Mouse (Mus musculus) thymus, adult 2 months (tissue): ENCODE data around the gene Ddhd1. TPM values are rescaled to one million over a fixed set of nuclear protein-coding genes. Genes with fewer than 3 reads are reported as not detected.

Source experiments
- DNase-seq: peaks from one replicate; pipeline ENCODE4 v3.0.0; 2021
- H3K27ac ChIP-seq: fragments of 200-500 bp; 2 replicates; pipeline ENCODE4 v1.5.1; 2012; ENCODE audit warnings: low read length, control low read depth; ENCODE audit not compliant: control insufficient read depth, insufficient read depth
- H3K27me3 ChIP-seq: fragments of 200-500 bp; 2 replicates; pipeline ENCODE4 v1.6.1; 2012; ENCODE audit warnings: mild to moderate bottlenecking, low read length, moderate library complexity, mixed read lengths; ENCODE audit not compliant: control insufficient read depth, insufficient read depth
- H3K36me3 ChIP-seq: fragments of 200-500 bp; 2 replicates; pipeline ENCODE4 v1.6.1; 2012; ENCODE audit warnings: mild to moderate bottlenecking, low read length, moderate library complexity; ENCODE audit not compliant: control insufficient read depth, insufficient read depth
- H3K4me1 ChIP-seq: fragments of 200-500 bp; replicated peaks from 2 replicates; pipeline ENCODE4 v1.6.1; 2012; ENCODE audit warnings: low read length; ENCODE audit not compliant: control insufficient read depth, insufficient read depth
- H3K4me3 ChIP-seq: fragments of 200-500 bp; 2 replicates; pipeline ENCODE4 v1.5.1; 2012; ENCODE audit warnings: mild to moderate bottlenecking, low read length, control low read depth, moderate library complexity; ENCODE audit not compliant: control insufficient read depth, insufficient read depth
- CTCF ChIP-seq: fragments of 200-500 bp; IDR thresholded peaks from 2 replicates; pipeline ENCODE4 v1.5.1; 2012; ENCODE audit warnings: mild to moderate bottlenecking, control low read depth, low read length, moderate library complexity, borderline replicate concordance; ENCODE audit not compliant: control insufficient read depth, poor library complexity, insufficient read depth; ENCODE audit errors: extremely low read depth
- POLR2A ChIP-seq: fragments of 200-500 bp; IDR thresholded peaks from 2 replicates; pipeline ENCODE4 v1.6.1; 2012; ENCODE audit warnings: mild to moderate bottlenecking, low read length, control low read depth, moderate library complexity; ENCODE audit not compliant: control insufficient read depth, poor library complexity, insufficient read depth; ENCODE audit errors: extremely low read depth
- WGBS: fragments of 180-500 bp; shearing (Covaris S2); methylation state at CpG from one replicate; pipeline ENCODE4 v1.1.7; 2018; 5-methylcytosine and 5-hydroxymethylcytosine counted together
- polyA plus RNA-seq: library from polyadenylated mRNA; depleted of rRNA; stranded (reverse); fragments of >200 nt; gene quantifications from 2 replicates; pipeline ENCODE4 v1.2.3, GENCODE M21; 2012

The Ddhd1 gene
- polyA plus RNA-seq, 1 experiment, result 22.7 TPM

DNA sequence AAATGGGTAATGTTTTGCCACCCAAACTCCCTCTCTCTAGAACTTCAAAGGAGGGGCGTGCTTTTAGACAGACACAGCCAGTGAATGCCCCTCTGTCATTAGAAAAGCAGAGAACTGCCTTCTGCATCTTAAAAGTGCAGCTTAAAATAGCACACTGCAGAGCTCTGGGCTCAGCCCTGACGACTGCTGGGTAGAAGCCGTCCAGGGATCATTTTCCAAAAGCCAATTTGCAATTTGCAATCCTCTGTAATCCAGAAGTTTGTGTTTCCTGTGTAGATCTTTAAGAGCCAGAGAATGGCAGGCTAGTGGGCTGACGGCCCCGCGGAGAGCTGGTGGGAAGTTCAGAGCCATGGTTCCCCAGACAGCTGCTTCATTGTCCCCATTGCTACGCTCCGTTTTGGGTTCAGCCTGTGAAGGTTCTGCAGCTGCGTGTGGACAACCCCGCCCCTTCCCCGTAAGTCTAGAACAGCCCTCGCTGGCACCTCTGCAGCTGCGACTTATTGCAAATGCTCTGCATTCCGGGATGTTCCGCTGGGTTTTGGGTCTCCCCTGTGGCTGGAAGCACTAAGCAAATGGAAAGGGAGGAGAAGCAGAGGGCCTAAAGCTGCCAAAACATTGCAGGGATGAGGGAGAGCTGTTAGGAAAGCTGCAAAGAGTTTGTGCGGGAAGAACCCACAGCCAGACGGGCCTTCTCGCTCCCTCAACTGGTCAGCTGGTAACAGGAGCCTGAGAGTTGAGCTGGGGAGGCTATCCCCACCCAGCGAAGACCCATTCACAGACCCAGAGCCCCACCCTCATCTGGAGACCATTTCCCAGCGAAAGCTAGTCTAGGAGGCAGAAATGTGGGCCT, 92.5 kb downstream of the Ddhd1 start:
- 23% methylated on average over 20 of the region's 20 CpGs for WGBS
- H3K4me1 ChIP-seq, result peaks cover 5% of the 10 kb centered on the region; the same call in 1 of the 2 replicates
- H3K27ac ChIP-seq, result no peak overlapping the region
- H3K36me3 ChIP-seq, result no peaks in the 10 kb centered on the region
- no peak overlapping the region for H3K4me3 ChIP-seq
- H3K27me3 ChIP-seq, result no peaks in the 10 kb centered on the region; the same call in 1 of the 2 replicates
- TF ChIP-seq POLR2A (no peak), CTCF (no peak)
- DNase-seq, result peak; percentile 3

DNA sequence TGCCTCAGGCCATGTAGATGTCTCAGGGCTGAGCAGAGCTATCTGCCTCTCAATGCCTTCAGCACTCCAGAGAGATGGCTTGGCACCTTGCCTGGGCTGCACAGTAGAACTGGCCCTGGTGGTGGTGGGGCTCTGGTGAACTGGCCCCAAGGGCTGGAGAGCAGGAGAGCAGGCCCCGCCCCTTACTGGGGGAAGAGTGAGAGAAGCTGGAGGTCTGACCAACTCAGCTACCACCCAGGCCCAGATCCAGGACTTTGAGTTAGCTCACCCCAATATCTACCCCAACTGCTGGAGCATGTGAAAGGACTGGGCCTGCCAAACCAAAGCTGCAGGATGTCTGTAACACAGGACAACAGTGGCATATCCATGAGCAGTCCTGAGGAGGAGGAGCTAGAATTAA, 94.4 kb downstream of the Ddhd1 start:
- Histone ChIP-seq H3K4me1 (peaks cover 5% of the 10 kb centered on the region; the same call in 1 of the 2 replicates), H3K27me3 (no peaks in the 10 kb centered on the region; the same call in 1 of the 2 replicates), H3K4me3 (no peak overlapping the region), H3K27ac (no peak overlapping the region), H3K36me3 (no peaks in the 10 kb centered on the region)
- no peak for DNase-seq
- no peak for TF ChIP-seq CTCF
- no peak for TF ChIP-seq POLR2A
- WGBS, result 93% methylated on average over 1 of the region's 1 CpGs

- DNase-seq, result no peak
- no peaks in the 10 kb centered on the region for H3K36me3 ChIP-seq
- no peaks in the 10 kb centered on the region; the same call in 1 of the 2 replicates for H3K27me3 ChIP-seq
- H3K27ac ChIP-seq, result no peak overlapping the region
- no peak for TF ChIP-seq CTCF
- no peak for TF ChIP-seq POLR2A
- H3K4me3 ChIP-seq, result no peak overlapping the region
- H3K4me1 ChIP-seq, result peaks cover 5% of the 10 kb centered on the region; the same call in 1 of the 2 replicates
- WGBS, result 78% methylated on average over 6 of the region's 6 CpGs
Measured at GRCm38 (mm10) chr14:45561681-45562080, 96.3 kb downstream of the Ddhd1 start.

GRCm38 (mm10) chr14:45559018-45559417, 98.9 kb downstream of the Ddhd1 start:
- no peaks in the 10 kb centered on the region for H3K4me1 ChIP-seq
- H3K4me3 ChIP-seq, result no peak overlapping the region
- H3K27me3 ChIP-seq, result no peaks in the 10 kb centered on the region
- no peaks in the 10 kb centered on the region for H3K36me3 ChIP-seq
- TF ChIP-seq POLR2A (no peak), CTCF (no peak)
- no peak for DNase-seq
- WGBS, result 98% methylated on average over 1 of the region's 1 CpGs
- H3K27ac ChIP-seq, result no peak overlapping the region

- no peak overlapping the region for H3K27ac ChIP-seq
- H3K4me1 ChIP-seq, result no peaks in the 10 kb centered on the region
- no peak for DNase-seq
- TF ChIP-seq POLR2A, result no peak
- TF ChIP-seq CTCF, result no peak
- WGBS, result 95% methylated on average over 6 of the region's 6 CpGs
- H3K27me3 ChIP-seq, result no peaks in the 10 kb centered on the region
- H3K36me3 ChIP-seq, result no peaks in the 10 kb centered on the region
- H3K4me3 ChIP-seq, result no peak overlapping the region
Measured at GRCm38 (mm10) chr14:45554336-45554735, 103.6 kb downstream of the Ddhd1 start.

DNA sequence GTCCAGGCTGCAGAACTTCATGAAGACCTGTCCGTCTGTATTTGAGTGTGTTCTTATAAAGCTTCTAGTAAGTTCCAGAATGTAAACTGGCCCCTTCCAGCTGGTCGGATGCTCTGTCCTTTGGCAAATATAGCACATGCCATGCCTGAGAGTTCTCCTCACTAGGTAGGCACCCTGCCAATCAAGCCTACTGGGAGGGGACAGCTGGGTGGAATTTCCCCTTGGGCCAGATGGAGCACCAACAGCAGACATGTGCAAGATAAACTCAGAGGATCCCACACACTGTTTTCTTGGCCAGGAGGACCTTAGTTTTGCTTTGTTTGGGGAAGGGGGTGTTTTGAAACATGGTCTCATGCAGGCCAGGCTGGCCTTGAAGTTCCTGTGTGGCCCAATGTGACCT, 104.1 kb downstream of the Ddhd1 start:
- Histone ChIP-seq H3K27ac (no peak overlapping the region), H3K36me3 (no peaks in the 10 kb centered on the region), H3K4me1 (no peaks in the 10 kb centered on the region), H3K27me3 (no peaks in the 10 kb centered on the region), H3K4me3 (no peak overlapping the region)
- DNase-seq, result no peak
- WGBS, result 92% methylated on average over 2 of the region's 2 CpGs
- TF ChIP-seq POLR2A (no peak), CTCF (no peak)
